Comparison of ENCODE assay signal across 21 mouse cellular contexts in the genomic region with DNA sequence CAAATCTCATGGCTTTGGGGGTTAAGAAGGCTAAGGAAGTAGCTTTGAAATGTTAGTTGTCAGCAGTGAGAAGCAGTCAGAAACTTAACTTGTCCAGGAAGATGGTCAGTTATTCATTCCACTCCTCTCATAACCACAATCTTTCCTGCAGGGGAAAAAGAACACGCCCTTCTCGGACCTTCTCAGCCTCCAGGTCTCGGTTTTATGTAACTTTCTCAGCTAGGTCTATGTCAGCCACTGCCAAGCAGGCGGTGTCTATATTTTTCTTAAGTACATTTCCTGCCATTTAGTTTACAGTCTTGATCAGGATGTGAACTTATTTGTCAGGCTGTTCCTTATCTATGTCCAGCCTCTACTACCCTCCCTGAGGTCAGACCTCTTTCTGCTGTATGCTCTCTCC.
A peak's percentile ranks its signal among the peaks of the same experiment; 100 is the strongest.
DNase-seq lines count a peak whose midpoint lies in the region; ATAC-seq and TF ChIP-seq lines count a peak whose summit lies in the region.
"Had no signal": no experiment of that assay in that cellular context is flagged by ENCODE, and none has a peak within 500 bp of the region (broad histone marks: within the 10 kb centered on the region; RNA-seq: fewer than 3 reads in every experiment).

No protein-coding gene starts in this region.

- H3K4me2 ChIP-seq in lung, postnatal 0 days (replicated peaks; ENCODE audit: low read depth, low read length) = no peak overlapping the region
- H3K4me2 ChIP-seq in forebrain, embryonic 12.5 days = no peak overlapping the region
- H3K4me2 ChIP-seq: embryonic facial prominence, embryonic 13.5 days; heart, embryonic 15.5 days; hindbrain, embryonic 15.5 days had no signal

- DNase-seq in heart, adult 11 months = peak; percentile 88
- DNase-seq in heart, postnatal 14 days = no peak
- no peak for DNase-seq in lung, postnatal 0 days (ENCODE audit: low spot score)
- DNase-seq in lung, postnatal 10 days = no peak
- DNase-seq: adrenal gland, adult 8-10 months; cerebellum, adult 11 months; cerebellum, adult 9-10 months; cerebellum, postnatal 25 days; gastrocnemius, adult 2 months; gastrocnemius, postnatal 25 days; heart, adult 18-20 months; heart, postnatal 36 days; kidney, adult 2 months had no signal

- no peak for TF ChIP-seq CTCF in lung, postnatal 0 days (IDR thresholded peaks at IDR 0.05)
- TF ChIP-seq CTCF in embryonic fibroblast, embryonic 13.5 days (IDR thresholded peaks at IDR 0.05; ENCODE audit: borderline replicate concordance, insufficient read depth, low read length) = no peak

- 0 out of 2 replicates have a peak, but pooled peaks have one; percentile 17 for TF ChIP-seq EP300 in lung, postnatal 0 days (IDR thresholded peaks at IDR 0.05)

- TF ChIP-seq POLR2A in embryonic fibroblast, embryonic 13.5 days (IDR thresholded peaks at IDR 0.05; ENCODE audit: low read depth, low read length) = no peak

- no peak overlapping the region for H3K9ac ChIP-seq in lung, postnatal 0 days (replicated peaks; ENCODE audit: low read depth)
- H3K9ac ChIP-seq in forebrain, embryonic 12.5 days = no peak overlapping the region
- H3K9ac ChIP-seq: embryonic facial prominence, embryonic 13.5 days; heart, embryonic 15.5 days; hindbrain, embryonic 15.5 days had no signal

- H3K4me3 ChIP-seq in lung, postnatal 0 days (ENCODE audit: low read depth, low read length) = no peak overlapping the region
- no peak overlapping the region for H3K4me3 ChIP-seq in embryonic fibroblast, embryonic 13.5 days (ENCODE audit: insufficient read depth, low read length)
- no peak overlapping the region for H3K4me3 ChIP-seq in forebrain, embryonic 12.5 days (replicated peaks)
- H3K4me3 ChIP-seq: embryonic facial prominence, embryonic 13.5 days; gastrocnemius, adult 2 months; heart, embryonic 15.5 days; hindbrain, embryonic 15.5 days had no signal

- no peak overlapping the region for H3K27ac ChIP-seq in lung, postnatal 0 days (ENCODE audit: low read length)
- peak overlapping the region; percentile 24 for H3K27ac ChIP-seq in embryonic fibroblast, embryonic 13.5 days (ENCODE audit: insufficient read depth, low read length)
- H3K27ac ChIP-seq in forebrain, embryonic 12.5 days = no peak overlapping the region
- H3K27ac ChIP-seq: embryonic facial prominence, embryonic 13.5 days; gastrocnemius, adult 2 months; heart, embryonic 15.5 days; hindbrain, embryonic 15.5 days had no signal

- no peaks in the 10 kb centered on the region for H3K36me3 ChIP-seq in lung, postnatal 0 days (ENCODE audit: insufficient read depth, low read length)
- no peaks in the 10 kb centered on the region for H3K36me3 ChIP-seq in forebrain, embryonic 12.5 days (replicated peaks)
- H3K36me3 ChIP-seq: embryonic facial prominence, embryonic 13.5 days; heart, embryonic 15.5 days; hindbrain, embryonic 15.5 days had no signal

- H3K9me3 ChIP-seq in lung, postnatal 0 days (ENCODE audit: low read length) = no peaks in the 10 kb centered on the region
- no peaks in the 10 kb centered on the region for H3K9me3 ChIP-seq in forebrain, embryonic 12.5 days
- H3K9me3 ChIP-seq: embryonic facial prominence, embryonic 13.5 days; heart, embryonic 15.5 days; hindbrain, embryonic 15.5 days had no signal

- no peak; the same call in 1 of the 2 replicates for ATAC-seq in lung, postnatal 0 days
- ATAC-seq in granulocyte monocyte progenitor cell, adult 5-6 weeks (replicated peaks; ENCODE audit: poor library complexity, severe bottlenecking) = no peak
- ATAC-seq in forebrain, embryonic 12.5 days (ENCODE audit: low FRiP score) = no peak
- ATAC-seq: forebrain, embryonic 14.5 days; intestine, embryonic 16.5 days had no signal

- intact Hi-C loops in heart, postnatal 14 days (cut with DNase I) = no loop called here

- WGBS in lung, postnatal 0 days = 36% methylated on average over 4 of the region's 4 CpGs
- 81% methylated on average over 4 of the region's 4 CpGs for WGBS in forebrain, embryonic 12.5 days

- no peaks in the 10 kb centered on the region for H3K4me1 ChIP-seq in lung, postnatal 0 days (ENCODE audit: insufficient read depth, low read depth, low read length)
- H3K4me1 ChIP-seq in embryonic fibroblast, embryonic 13.5 days (ENCODE audit: control insufficient read depth, insufficient read depth, low read length) = peaks cover 7% of the 10 kb centered on the region
- H3K4me1 ChIP-seq in forebrain, embryonic 12.5 days = no peaks in the 10 kb centered on the region
- H3K4me1 ChIP-seq: hindbrain, embryonic 15.5 days had no signal

- no peaks in the 10 kb centered on the region for H3K27me3 ChIP-seq in lung, postnatal 0 days (replicated peaks; ENCODE audit: insufficient read depth, low read length)
- H3K27me3 ChIP-seq in forebrain, embryonic 12.5 days = no peaks in the 10 kb centered on the region
- H3K27me3 ChIP-seq: embryonic facial prominence, embryonic 13.5 days; heart, embryonic 15.5 days; hindbrain, embryonic 15.5 days had no signal
